Mouse (Mus musculus) embryonic facial prominence, embryonic 13.5 days (tissue): ENCODE data around the gene Ndel1. TPM values are rescaled to one million over a fixed set of nuclear protein-coding genes. Genes with fewer than 3 reads are reported as not detected.
A peak's percentile ranks its signal among the peaks of the same experiment; 100 is the strongest.

Source experiments
- ATAC-seq: fragments of 200-750 bp; cut with Nextera tagmentation; 2 replicates; pipeline ENCODE4 v1.8.0; 2017; ENCODE audit warnings: low read depth; ENCODE audit not compliant: insufficient number of reproducible peaks, insufficient read depth, low FRiP score, low TSS enrichment
- H3K27ac ChIP-seq: fragments of 300-500 bp; sonication (generic); 2 replicates; pipeline ENCODE4 v1.5.1; 2015; ENCODE audit warnings: moderate library complexity, mild to moderate bottlenecking, inconsistent platforms
- H3K27me3 ChIP-seq: fragments of 300-500 bp; sonication (generic); 2 replicates; pipeline ENCODE4 v1.6.1; 2015; ENCODE audit warnings: mild to moderate bottlenecking, inconsistent platforms
- H3K36me3 ChIP-seq: fragments of 300-500 bp; sonication (generic); 2 replicates; pipeline ENCODE4 v1.6.1; 2015; ENCODE audit warnings: mild to moderate bottlenecking, inconsistent platforms
- H3K4me1 ChIP-seq: fragments of 300-500 bp; sonication (generic); 2 replicates; pipeline ENCODE4 v1.6.1; 2015; ENCODE audit warnings: inconsistent platforms
- H3K4me2 ChIP-seq: fragments of 300-500 bp; sonication (generic); 2 replicates; pipeline ENCODE4 v1.6.1; 2015; ENCODE audit warnings: moderate library complexity, mild to moderate bottlenecking, inconsistent platforms
- H3K4me3 ChIP-seq: fragments of 300-500 bp; sonication (generic); 2 replicates; pipeline ENCODE4 v1.5.1; 2015; ENCODE audit warnings: mild to moderate bottlenecking, inconsistent platforms
- H3K9ac ChIP-seq: fragments of 300-500 bp; sonication (generic); 2 replicates; pipeline ENCODE4 v1.6.1; 2015; ENCODE audit warnings: mild to moderate bottlenecking, inconsistent platforms
- H3K9me3 ChIP-seq: fragments of 300-500 bp; sonication (generic); 2 replicates; pipeline ENCODE4 v1.6.1; 2016; ENCODE audit warnings: inconsistent platforms
- WGBS: fragments of 180-500 bp; shearing (Covaris S2); methylation state at CpG from one replicate; pipeline ENCODE4 v1.1.7; 2015; ENCODE audit warnings: mixed read lengths; 5-methylcytosine and 5-hydroxymethylcytosine counted together
- polyA plus RNA-seq: library from polyadenylated mRNA; unstranded; fragments of >200 nt; fragmentation: Nextera tagmentation; extraction: Ambion mirVana; gene quantifications from 2 replicates; pipeline ENCODE4 v1.2.1, GENCODE M21; 2015

Gene Ndel1
- polyA plus RNA-seq, 1 experiment from 2014 or later = 90.9 TPM

GRCm38 (mm10) chr11:68891823-68892222 is 20.2 kb upstream of the Ndel1 start:
- no peaks in the 10 kb centered on the region for H3K36me3 ChIP-seq
- H3K27me3 ChIP-seq = no peaks in the 10 kb centered on the region
- H3K4me2 ChIP-seq = no peak overlapping the region
- 80% methylated on average over 5 of the region's 5 CpGs for WGBS
- no peaks in the 10 kb centered on the region for H3K4me1 ChIP-seq
- no peaks in the 10 kb centered on the region for H3K9me3 ChIP-seq
- H3K9ac ChIP-seq = no peak overlapping the region
- no peak overlapping the region for H3K27ac ChIP-seq
- no peak overlapping the region for H3K4me3 ChIP-seq
- ATAC-seq = no peak

- 35% methylated on average over 2 of the region's 2 CpGs for WGBS
- H3K9ac ChIP-seq = no peak overlapping the region
- no peaks in the 10 kb centered on the region for H3K9me3 ChIP-seq
- H3K27me3 ChIP-seq = no peaks in the 10 kb centered on the region
- no peak overlapping the region for H3K27ac ChIP-seq
- H3K4me2 ChIP-seq = no peak overlapping the region
- H3K4me3 ChIP-seq = no peak overlapping the region
- H3K4me1 ChIP-seq = no peaks in the 10 kb centered on the region
- H3K36me3 ChIP-seq = no peaks in the 10 kb centered on the region
- no peak for ATAC-seq
Measured at GRCm38 (mm10) chr11:68890625-68891024, 19.0 kb upstream of the Ndel1 start.

GRCm38 (mm10) chr11:68888653-68889052 is 17.0 kb upstream of the Ndel1 start:
- no peaks in the 10 kb centered on the region for H3K9me3 ChIP-seq
- 71% methylated on average over 2 of the region's 2 CpGs for WGBS
- no peaks in the 10 kb centered on the region for H3K27me3 ChIP-seq
- no peaks in the 10 kb centered on the region for H3K36me3 ChIP-seq
- H3K27ac ChIP-seq = no peak overlapping the region
- H3K9ac ChIP-seq = no peak overlapping the region
- ATAC-seq = no peak
- H3K4me3 ChIP-seq = no peak overlapping the region
- no peak overlapping the region for H3K4me2 ChIP-seq
- H3K4me1 ChIP-seq = no peaks in the 10 kb centered on the region

GRCm38 (mm10) chr11:68888253-68888652 is 16.6 kb upstream of the Ndel1 start, which contains the start of gene Rnf222:
Gene Rnf222 (plus strand): TSS chr11:68888553.
- Histone ChIP-seq H3K4me2 (no peak within 1 kb of the TSS), H3K27me3 (no peaks in the 10 kb centered on the region), H3K4me1 (no peaks in the 10 kb centered on the region), H3K9ac (no peak within 1 kb of the TSS), H3K36me3 (no peaks in the 10 kb centered on the region), H3K4me3 (no peak within 1 kb of the TSS), H3K27ac (no peak within 1 kb of the TSS), H3K9me3 (no peaks in the 10 kb centered on the region)
- no peak for ATAC-seq
- WGBS = 35% methylated on average over 6 of the region's 6 CpGs

GRCm38 (mm10) chr11:68886091-68886490 is 14.4 kb upstream of the Ndel1 start:
- Histone ChIP-seq H3K4me1 (0 out of 2 replicates have a peak, but pooled peaks cover 5% of the 10 kb centered on the region), H3K36me3 (no peaks in the 10 kb centered on the region), H3K9ac (no peak overlapping the region), H3K27me3 (0 out of 2 replicates have a peak, but pooled peaks cover 3% of the 10 kb centered on the region), H3K27ac (no peak overlapping the region), H3K4me3 (no peak overlapping the region), H3K4me2 (no peak overlapping the region), H3K9me3 (no peaks in the 10 kb centered on the region)
- WGBS = 64% methylated on average over 5 of the region's 5 CpGs
- ATAC-seq = no peak

- no peaks in the 10 kb centered on the region for H3K36me3 ChIP-seq
- H3K9me3 ChIP-seq = no peaks in the 10 kb centered on the region
- 0 out of 2 replicates have a peak, but pooled peaks cover 5% of the 10 kb centered on the region for H3K4me1 ChIP-seq
- ATAC-seq = no peak
- WGBS = 73% methylated on average over 5 of the region's 5 CpGs
- H3K4me2 ChIP-seq = no peak overlapping the region
- H3K9ac ChIP-seq = no peak overlapping the region
- no peak overlapping the region for H3K27ac ChIP-seq
- H3K4me3 ChIP-seq = no peak overlapping the region
- H3K27me3 ChIP-seq = 0 out of 2 replicates have a peak, but pooled peaks cover 3% of the 10 kb centered on the region
Measured at GRCm38 (mm10) chr11:68884368-68884767, 12.7 kb upstream of the Ndel1 start.

- Histone ChIP-seq H3K27me3 (0 out of 2 replicates have a peak, but pooled peaks cover 3% of the 10 kb centered on the region), H3K9me3 (no peaks in the 10 kb centered on the region), H3K9ac (no peak overlapping the region), H3K4me3 (no peak overlapping the region), H3K27ac (no peak overlapping the region), H3K36me3 (no peaks in the 10 kb centered on the region), H3K4me2 (no peak overlapping the region), H3K4me1 (0 out of 2 replicates have a peak, but pooled peaks cover 5% of the 10 kb centered on the region)
- ATAC-seq = no peak
- 78% methylated on average over 2 of the region's 2 CpGs for WGBS
Measured at GRCm38 (mm10) chr11:68883843-68884242, 12.2 kb upstream of the Ndel1 start.

GRCm38 (mm10) chr11:68882107-68882506 is 10.4 kb upstream of the Ndel1 start:
- Histone ChIP-seq H3K9me3 (no peaks in the 10 kb centered on the region), H3K36me3 (no peaks in the 10 kb centered on the region), H3K4me2 (no peak overlapping the region; the same call in 1 of the 2 replicates), H3K9ac (peak overlapping the region; percentile 51), H3K27ac (no peak overlapping the region), H3K27me3 (0 out of 2 replicates have a peak, but pooled peaks cover 3% of the 10 kb centered on the region), H3K4me1 (0 out of 2 replicates have a peak, but pooled peaks cover 5% of the 10 kb centered on the region), H3K4me3 (no peak overlapping the region)
- WGBS = 17% methylated on average over 14 of the region's 14 CpGs
- ATAC-seq = no peak

- WGBS = 88% methylated on average over 5 of the region's 5 CpGs
- H3K4me3 ChIP-seq = no peak overlapping the region
- no peak overlapping the region for H3K9ac ChIP-seq
Measured at GRCm38 (mm10) chr11:68878811-68879210, 7.2 kb upstream of the Ndel1 start.

GRCm38 (mm10) chr11:68874841-68875240 is 3.2 kb upstream of the Ndel1 start:
- no peak overlapping the region for H3K4me3 ChIP-seq
- ATAC-seq = no peak
- H3K4me2 ChIP-seq = no peak overlapping the region
- H3K27me3 ChIP-seq = no peaks in the 10 kb centered on the region
- 0% methylated on average over 2 of the region's 2 CpGs for WGBS
- no peaks in the 10 kb centered on the region for H3K9me3 ChIP-seq
- no peaks in the 10 kb centered on the region for H3K36me3 ChIP-seq
- no peak overlapping the region for H3K9ac ChIP-seq
- H3K4me1 ChIP-seq = no peaks in the 10 kb centered on the region
- no peak overlapping the region for H3K27ac ChIP-seq

More at GRCm38 (mm10) chr11:68878811-68879210, 7.2 kb upstream of the Ndel1 start:
- no peak overlapping the region for H3K27ac ChIP-seq
- ATAC-seq = no peak
- H3K27me3 ChIP-seq = 0 out of 2 replicates have a peak, but pooled peaks cover 3% of the 10 kb centered on the region
- H3K9me3 ChIP-seq = no peaks in the 10 kb centered on the region
- no peak overlapping the region for H3K4me2 ChIP-seq
- no peaks in the 10 kb centered on the region for H3K36me3 ChIP-seq
- 0 out of 2 replicates have a peak, but pooled peaks cover 5% of the 10 kb centered on the region for H3K4me1 ChIP-seq

GRCm38 (mm10) chr11:68871277-68871676 is 381 bp downstream of the Ndel1 start:
- H3K27ac ChIP-seq = no peak overlapping the region
- WGBS = 79% methylated on average over 9 of the region's 9 CpGs
- ATAC-seq = no peak
- no peak overlapping the region for H3K4me3 ChIP-seq
- no peaks in the 10 kb centered on the region for H3K36me3 ChIP-seq
- H3K4me2 ChIP-seq = no peak overlapping the region
- H3K4me1 ChIP-seq = no peaks in the 10 kb centered on the region
- H3K27me3 ChIP-seq = no peaks in the 10 kb centered on the region
- H3K9ac ChIP-seq = no peak overlapping the region
- H3K9me3 ChIP-seq = no peaks in the 10 kb centered on the region

GRCm38 (mm10) chr11:68864544-68865189 is 7.0 kb downstream of the Ndel1 start:
- Histone ChIP-seq H3K4me3 (no peak overlapping the region), H3K4me2 (no peak overlapping the region), H3K4me1 (no peaks in the 10 kb centered on the region), H3K27me3 (no peaks in the 10 kb centered on the region), H3K9me3 (no peaks in the 10 kb centered on the region), H3K36me3 (no peaks in the 10 kb centered on the region), H3K27ac (no peak overlapping the region), H3K9ac (no peak overlapping the region)
- no peak for ATAC-seq
- 60% methylated on average over 9 of the region's 9 CpGs for WGBS
